Mouse (Mus musculus) heart, adult 2 months (tissue): Measurements from ENCODE around the gene Rps6kc1. TPM values are rescaled to one million over a fixed set of nuclear protein-coding genes. Genes with fewer than 3 reads are reported as not detected.
A peak's percentile ranks its signal among the peaks of the same experiment; 100 is the strongest.
"Not testable (repeated sequence)": the region's sequence is repeated elsewhere in the genome, so short reads cannot be mapped to it uniquely, and the experiment has no call there.

ENCODE experiments used
- DNase-seq, 2 experiments: peaks; one replicate each; pipeline ENCODE4 v3.0.0; 2021
- H3K27ac ChIP-seq: fragments of 200-600 bp; 2 replicates; pipeline ENCODE4 v1.8.1; 2022
- H3K27me3 ChIP-seq: fragments of 200-500 bp; 2 replicates; pipeline ENCODE4 v1.6.1; 2012; ENCODE audit warnings: mild to moderate bottlenecking, low read length, inconsistent platforms, mixed read lengths; ENCODE audit not compliant: control insufficient read depth, insufficient read depth
- H3K36me3 ChIP-seq: fragments of 200-500 bp; 2 replicates; pipeline ENCODE4 v1.6.1; 2012; ENCODE audit warnings: low read length, inconsistent platforms; ENCODE audit not compliant: control insufficient read depth, insufficient read depth
- H3K4me1 ChIP-seq: fragments of 200-500 bp; 2 replicates; pipeline ENCODE4 v1.6.1; 2011; ENCODE audit warnings: low read length; ENCODE audit not compliant: control insufficient read depth, insufficient read depth
- H3K4me3 ChIP-seq: fragments of 200-600 bp; 2 replicates; pipeline ENCODE4 v1.8.1; 2022
- H3K79me2 ChIP-seq: fragments of 200-500 bp; replicated peaks from 2 replicates; pipeline ENCODE4 v1.6.1; 2012; ENCODE audit warnings: mild to moderate bottlenecking, inconsistent platforms, low read length, moderate library complexity, mixed read lengths; ENCODE audit not compliant: control insufficient read depth, insufficient read depth
- H3K9ac ChIP-seq: fragments of 200-500 bp; 2 replicates; pipeline ENCODE4 v1.6.1; 2012; ENCODE audit warnings: low read depth, mild to moderate bottlenecking, control low read depth, inconsistent platforms, low read length, mixed read lengths
- CTCF ChIP-seq: fragments of 200-600 bp; IDR thresholded peaks from 2 replicates; pipeline ENCODE4 v1.8.1; 2022; ENCODE audit warnings: antibody characterized with exemption, mild to moderate bottlenecking, moderate library complexity
- EP300 ChIP-seq: fragments of 200-500 bp; IDR thresholded peaks from 2 replicates; pipeline ENCODE4 v1.6.1; 2011; ENCODE audit warnings: low read depth, low read length, control low read depth; ENCODE audit not compliant: insufficient read depth
- POLR2A ChIP-seq: fragments of 200-500 bp; IDR thresholded peaks from 2 replicates; pipeline ENCODE4 v1.6.1; 2011; ENCODE audit warnings: mild to moderate bottlenecking, low read depth, low read length, control low read depth; ENCODE audit not compliant: insufficient read depth
- WGBS: fragments of 180-500 bp; shearing (Covaris S2); methylation state at CpG from one replicate; pipeline ENCODE4 v1.1.7; 2018; 5-methylcytosine and 5-hydroxymethylcytosine counted together
- intact Hi-C: fragments of 180-260 bp; cut with DNase I; formaldehyde crosslinking; loops from one replicate; pipeline ENCODE4 v1.15.1; 2025
- polyA plus RNA-seq: library from polyadenylated mRNA; depleted of rRNA; stranded (reverse); fragments of >200 nt; gene quantifications from 2 replicates; pipeline ENCODE4 v1.2.3, GENCODE M21; 2012
- total RNA-seq, 2 experiments: library from RNA; stranded (reverse); gene quantifications; 2 replicates each; pipeline ENCODE4 v1.2.3; 2021

Rps6kc1 gene
- total and polyA plus RNA-seq, 3 experiments, result 6.9 to 18.9 (median 15.6) TPM

- under 1% methylated on average over 59 of the region's 79 CpGs for WGBS
- intact Hi-C loops, result loop anchor here (5.0 to 10.0 kb wide), 3 partner anchors 134 to 1206 kb away; partner anchors contain the start of genes Nsl1, Rcor3 and Tatdn3
- H3K27ac ChIP-seq, result peak overlapping the region; percentile 99
Observed at GRCm38 (mm10) chr1:190928370-190929009, 16.9 kb upstream of the Rps6kc1 start.

GRCm38 (mm10) chr1:190927751-190928369, 16.3 kb upstream of the Rps6kc1 start:
- peaks cover 3% of the 10 kb centered on the region for H3K36me3 ChIP-seq
- H3K9ac ChIP-seq, result peak overlapping the region; percentile 68
- intact Hi-C loops, result loop anchor here (5.0 to 10.0 kb wide), 3 partner anchors 134 to 1207 kb away; partner anchors contain the start of genes Nsl1, Rcor3 and Tatdn3
- peaks cover 7% of the 10 kb centered on the region for H3K4me1 ChIP-seq
- no peak for TF ChIP-seq CTCF
- no peak for TF ChIP-seq POLR2A
- TF ChIP-seq EP300, result no peak
- DNase-seq, result no peak
- peak overlapping the region; percentile 99 for H3K27ac ChIP-seq
- 7% methylated on average over 16 of the region's 16 CpGs for WGBS
- H3K79me2 ChIP-seq, result no peaks in the 10 kb centered on the region; the same call in 1 of the 2 replicates
- H3K27me3 ChIP-seq, result no peaks in the 10 kb centered on the region
- peak overlapping the region; percentile 88 for H3K4me3 ChIP-seq

More at GRCm38 (mm10) chr1:190928370-190929009, 16.9 kb upstream of the Rps6kc1 start:
- peak; percentile 98 to 99 for DNase-seq
- TF ChIP-seq EP300, result peak; percentile 80; the same call in 1 of the 2 replicates
- TF ChIP-seq POLR2A, result peak; percentile 94
- no peak for TF ChIP-seq CTCF
- Histone ChIP-seq H3K27me3 (no peaks in the 10 kb centered on the region), H3K79me2 (no peaks in the 10 kb centered on the region; the same call in 1 of the 2 replicates), H3K4me1 (peaks cover 7% of the 10 kb centered on the region), H3K36me3 (peaks cover 3% of the 10 kb centered on the region), H3K9ac (peak overlapping the region; percentile 85), H3K4me3 (peak overlapping the region; percentile 88)

- TF ChIP-seq EP300, result no peak
- no peak for TF ChIP-seq POLR2A
- TF ChIP-seq CTCF, result no peak
- 93% methylated on average over 3 of the region's 3 CpGs for WGBS
- no peak overlapping the region for H3K9ac ChIP-seq
- no peak overlapping the region for H3K4me3 ChIP-seq
- peaks cover 3% of the 10 kb centered on the region for H3K36me3 ChIP-seq
- no peaks in the 10 kb centered on the region for H3K27me3 ChIP-seq
- intact Hi-C loops, result loop anchor here (5.0 to 10.0 kb wide), 3 partner anchors 135 to 1207 kb away; partner anchors contain the start of genes Nsl1, Rcor3 and Tatdn3
- no peak for DNase-seq
- peaks cover 7% of the 10 kb centered on the region for H3K4me1 ChIP-seq
- no peak overlapping the region for H3K27ac ChIP-seq
- no peaks in the 10 kb centered on the region for H3K79me2 ChIP-seq
Observed at GRCm38 (mm10) chr1:190927311-190927710, 15.7 kb upstream of the Rps6kc1 start.

- H3K4me1 ChIP-seq, H3K4me3 ChIP-seq, DNase-seq, H3K27me3 ChIP-seq, H3K27ac ChIP-seq, H3K36me3 ChIP-seq, H3K79me2 ChIP-seq, H3K9ac ChIP-seq: not testable (repeated sequence)
- 81% methylated on average over 3 of the region's 3 CpGs for WGBS
- intact Hi-C loops, result loop anchor here (5.0 to 10.0 kb wide), 3 partner anchors 137 to 1210 kb away; partner anchors contain the start of genes Nsl1, Rcor3 and Tatdn3
Observed at GRCm38 (mm10) chr1:190924812-190925211, 13.2 kb upstream of the Rps6kc1 start, which contains the start of gene Angel2. Gene Angel2, plus strand, starts transcription at chr1:190925112.

GRCm38 (mm10) chr1:190919725-190920469, 8.3 kb upstream of the Rps6kc1 start:
- Histone ChIP-seq H3K27ac (no peak overlapping the region), H3K27me3 (no peaks in the 10 kb centered on the region), H3K9ac (no peak overlapping the region), H3K4me1 (no peaks in the 10 kb centered on the region), H3K79me2 (no peaks in the 10 kb centered on the region), H3K4me3 (no peak overlapping the region), H3K36me3 (no peaks in the 10 kb centered on the region)
- intact Hi-C loops, result loop anchor here (10.0 kb wide), 1 partner anchor 1215 kb away; the partner anchor contains the start of gene Rcor3
- no peak for DNase-seq
- no peak for TF ChIP-seq POLR2A
- TF ChIP-seq EP300, result no peak
- TF ChIP-seq CTCF, result no peak
- WGBS, result 68% methylated on average over 8 of the region's 8 CpGs

- no peaks in the 10 kb centered on the region for H3K79me2 ChIP-seq
- H3K4me1 ChIP-seq, result no peaks in the 10 kb centered on the region
- H3K27me3 ChIP-seq, result no peaks in the 10 kb centered on the region
- no peaks in the 10 kb centered on the region for H3K36me3 ChIP-seq
- intact Hi-C loops, result no loop called here
- WGBS, result 49% methylated on average over 7 of the region's 7 CpGs
- H3K9ac ChIP-seq, result no peak overlapping the region
- H3K4me3 ChIP-seq, result no peak overlapping the region
- H3K27ac ChIP-seq, result no peak overlapping the region
- DNase-seq, result no peak
- no peak for TF ChIP-seq EP300
- TF ChIP-seq CTCF, result no peak
- TF ChIP-seq POLR2A, result no peak
Observed at GRCm38 (mm10) chr1:190918938-190919337, 7.4 kb upstream of the Rps6kc1 start.
